Mouse (Mus musculus): ENCODE data around the gene Shisa7. TPM values are rescaled to one million over a fixed set of nuclear protein-coding genes. Genes with fewer than 3 reads are reported as not detected.
A peak's percentile ranks its signal among the peaks of the same experiment; 100 is the strongest.
"Not testable (repeated sequence)": the region's sequence is repeated elsewhere in the genome, so short reads cannot be mapped to it uniquely, and the experiment has no call there.

Shisa7 gene
- polyA plus RNA-seq, 1 experiment from 2014 or later, result not detected

DNA sequence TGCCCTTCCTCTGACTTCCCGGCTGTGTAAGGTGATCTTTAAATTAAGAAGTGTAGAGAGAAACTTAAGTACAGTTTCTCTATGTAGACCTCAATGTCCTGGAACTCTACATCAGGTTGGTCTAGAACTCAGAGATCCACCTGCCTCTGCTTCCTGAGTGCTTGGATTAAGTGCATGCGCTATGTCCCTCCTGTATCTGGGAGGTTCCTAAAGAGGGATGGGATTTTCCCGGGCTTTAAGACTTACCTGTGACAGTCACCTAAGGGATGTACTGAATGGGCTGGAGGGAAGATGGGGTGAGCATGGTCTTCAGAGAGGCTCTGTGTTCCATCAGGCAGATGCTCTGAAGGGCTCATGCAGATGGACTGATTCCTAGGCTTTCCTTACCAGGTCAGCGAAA, 50.8 kb downstream of the Shisa7 start:
- ATAC-seq (ENCODE audit: insufficient read depth), result no peak

DNA sequence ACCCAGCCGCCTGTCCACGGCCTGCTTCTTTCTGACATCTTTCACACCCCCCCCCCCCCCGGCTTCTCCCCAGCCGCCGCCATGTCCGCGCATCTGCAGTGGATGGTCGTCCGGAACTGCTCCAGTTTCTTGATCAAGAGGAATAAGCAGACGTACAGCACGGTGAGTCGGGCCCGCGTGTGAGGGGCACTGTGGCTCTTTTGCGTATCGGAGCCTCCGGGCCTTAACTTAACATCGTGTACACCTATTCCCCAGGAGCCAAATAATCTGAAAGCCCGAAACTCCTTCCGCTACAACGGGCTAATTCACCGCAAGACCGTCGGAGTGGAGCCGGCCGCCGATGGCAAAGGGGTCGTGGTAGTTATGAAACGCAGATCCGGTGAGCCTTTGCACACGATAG, 51.2 kb downstream of the Shisa7 start:
- H3K4me2 ChIP-seq, result peak overlapping the region; percentile 79
- not testable (repeated sequence) for H3K9me3 ChIP-seq (replicated peaks); H3K27me3 ChIP-seq
- peak overlapping the region; percentile 95 for H3K27ac ChIP-seq (replicated peaks)
- peak; percentile 6 for ATAC-seq (ENCODE audit: insufficient read depth)
- H3K36me3 ChIP-seq (replicated peaks), result peaks cover 46% of the 10 kb centered on the region
- peaks cover 49% of the 10 kb centered on the region for H3K4me1 ChIP-seq (replicated peaks)
- H3K9ac ChIP-seq, result peak overlapping the region; percentile 95
- WGBS (ENCODE audit: insufficient replicate concordance), result under 1% methylated on average over 31 of the region's 31 CpGs
- H3K4me3 ChIP-seq (replicated peaks), result peak overlapping the region; percentile 96

More for the DNA sequence above, 50.8 kb downstream of the Shisa7 start:
- Histone ChIP-seq H3K4me2 (peak overlapping the region; percentile 79), H3K27ac (replicated peaks) (peak overlapping the region; percentile 95), H3K4me1 (replicated peaks) (peaks cover 45% of the 10 kb centered on the region), H3K9me3 (replicated peaks) (no peaks in the 10 kb centered on the region), H3K4me3 (replicated peaks) (peak overlapping the region; percentile 96), H3K36me3 (replicated peaks) (peaks cover 46% of the 10 kb centered on the region), H3K27me3 (no peaks in the 10 kb centered on the region), H3K9ac (peak overlapping the region; percentile 95)
- WGBS (ENCODE audit: insufficient replicate concordance), result 22% methylated on average over 4 of the region's 4 CpGs

DNA sequence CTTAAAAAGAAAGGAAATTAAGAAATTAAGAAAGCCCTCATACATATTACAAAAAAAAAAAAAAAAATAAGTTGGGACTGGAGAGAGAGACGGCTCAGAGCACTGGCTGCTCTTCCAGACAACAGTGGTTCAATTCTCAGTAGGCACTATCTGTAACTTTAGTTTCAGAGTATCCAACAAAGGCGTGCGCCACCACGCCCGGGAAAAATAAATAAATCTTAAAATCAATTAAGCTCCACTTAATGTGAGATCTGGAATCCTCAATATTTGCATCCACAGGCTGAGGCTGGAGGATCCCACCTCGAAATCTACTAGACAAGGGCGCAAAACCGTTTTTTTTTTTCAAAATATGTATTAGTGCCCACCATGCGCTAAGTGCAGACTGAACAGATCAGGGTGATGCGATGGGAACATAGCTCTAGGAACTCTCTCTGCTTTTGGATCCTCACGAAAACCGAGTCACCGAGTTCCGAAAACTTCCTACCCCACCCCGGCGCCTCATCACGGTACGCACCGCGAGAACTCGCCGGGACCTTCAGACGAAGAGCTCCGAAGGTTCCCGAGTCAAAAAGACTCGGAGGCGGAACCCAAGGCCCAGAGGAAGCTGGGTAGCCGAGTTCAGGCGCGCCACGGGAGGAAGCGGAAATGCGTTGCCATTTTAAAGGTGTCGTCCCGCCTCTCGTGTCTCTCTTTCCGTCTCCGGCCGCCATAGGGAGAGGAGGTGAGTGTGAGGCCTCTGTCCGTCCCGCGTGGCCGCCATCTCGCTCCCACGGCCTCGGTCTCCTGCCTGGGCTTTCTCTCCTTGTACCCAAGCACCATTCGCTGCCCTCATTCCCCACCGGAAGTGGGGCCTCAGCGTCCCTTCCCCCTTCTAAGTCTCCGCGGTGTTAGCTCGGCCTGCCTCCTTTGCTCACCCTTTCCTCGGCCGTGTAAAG, 52.0 kb downstream of the Shisa7 start, which contains the start of gene Rpl28:
Gene Rpl28, plus strand, starts transcription at position 597 of the 935 bp plus-strand sequence.
- WGBS (ENCODE audit: insufficient replicate concordance), result 1% methylated on average over 54 of the region's 54 CpGs
- peak; percentile 83 for ATAC-seq (ENCODE audit: insufficient read depth)
- H3K4me2 ChIP-seq, result peak within 1 kb of the TSS; percentile 79
- H3K4me1 ChIP-seq (replicated peaks), result peaks cover 56% of the 10 kb centered on the region
- peak within 1 kb of the TSS; percentile 95 for H3K9ac ChIP-seq
- no peaks in the 10 kb centered on the region for H3K27me3 ChIP-seq
- no peaks in the 10 kb centered on the region for H3K9me3 ChIP-seq (replicated peaks)
- H3K4me3 ChIP-seq (replicated peaks), result peak within 1 kb of the TSS; percentile 96
- H3K27ac ChIP-seq (replicated peaks), result peak within 1 kb of the TSS; percentile 95
- peaks cover 43% of the 10 kb centered on the region for H3K36me3 ChIP-seq (replicated peaks)

GRCm38 (mm10) chr7:4789436-4789935, 55.0 kb downstream of the Shisa7 start, which contains the start of gene Tmem238:
Gene Tmem238, minus strand, starts transcription at chr7:4789656.
- WGBS (ENCODE audit: insufficient replicate concordance), result 7% methylated on average over 40 of the region's 40 CpGs
- H3K4me1 ChIP-seq (replicated peaks), result peaks cover 52% of the 10 kb centered on the region
- peak within 1 kb of the TSS; percentile 74 for H3K27ac ChIP-seq (replicated peaks)
- H3K9me3 ChIP-seq (replicated peaks), result no peaks in the 10 kb centered on the region
- ATAC-seq (ENCODE audit: insufficient read depth), result peak; percentile 39
- H3K4me3 ChIP-seq (replicated peaks), result peak within 1 kb of the TSS; percentile 76
- H3K9ac ChIP-seq, result peak within 1 kb of the TSS; percentile 81
- no peaks in the 10 kb centered on the region for H3K27me3 ChIP-seq
- peaks cover 20% of the 10 kb centered on the region for H3K36me3 ChIP-seq (replicated peaks)
- peak within 1 kb of the TSS; percentile 97 for H3K4me2 ChIP-seq

DNA sequence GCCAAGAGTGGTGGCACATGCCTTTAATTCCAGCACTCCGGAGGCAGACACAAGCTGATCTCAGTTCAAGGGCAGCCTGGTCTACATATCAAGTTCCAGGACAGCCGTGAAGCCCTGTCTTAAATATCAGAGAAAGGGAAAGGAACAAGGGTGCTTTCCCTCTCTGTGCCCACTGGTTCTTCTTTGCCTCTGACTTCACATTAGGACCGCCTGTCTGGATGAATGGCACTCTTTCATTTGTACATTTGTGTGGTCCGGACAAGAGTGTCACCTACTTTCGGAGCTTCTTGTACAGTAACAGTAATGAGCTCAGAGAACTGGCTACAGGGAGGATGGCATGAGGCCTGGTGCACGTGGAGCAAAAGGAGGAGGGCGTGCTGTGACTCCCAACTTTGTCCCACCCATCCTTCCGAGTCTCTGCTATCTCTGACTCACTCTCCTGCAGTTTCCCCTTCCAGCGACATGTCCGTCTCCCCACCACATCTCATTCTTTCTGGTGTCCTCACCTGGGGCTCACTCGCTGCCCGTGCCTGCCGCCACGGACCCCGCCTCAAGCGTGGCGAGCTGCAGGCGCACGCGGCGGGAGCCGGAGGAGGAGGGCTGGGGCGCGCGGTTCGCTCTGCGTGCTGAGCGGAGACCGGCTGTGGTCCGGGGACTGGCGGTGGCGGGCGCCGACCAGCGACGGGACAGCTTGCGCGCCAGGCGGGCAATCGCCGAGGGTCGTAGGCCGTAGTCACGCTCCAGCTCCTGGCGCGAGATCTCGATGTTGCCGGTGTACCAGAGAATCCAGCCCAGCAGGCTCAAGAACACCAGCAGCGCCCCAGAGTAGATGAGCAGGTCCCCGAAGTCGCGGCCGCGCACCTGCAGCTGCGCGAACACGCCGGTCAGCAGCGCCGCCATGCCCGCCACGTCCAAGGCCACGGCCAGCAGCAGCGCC, 55.7 kb downstream of the Shisa7 start:
- H3K9ac ChIP-seq, result peak overlapping the region; percentile 81
- 1% methylated on average over 64 of the region's 64 CpGs for WGBS (ENCODE audit: insufficient replicate concordance)
- peak overlapping the region; percentile 76 for H3K4me3 ChIP-seq (replicated peaks)
- peak overlapping the region; percentile 74 for H3K27ac ChIP-seq (replicated peaks)
- no peaks in the 10 kb centered on the region for H3K27me3 ChIP-seq
- peak; percentile 46 for ATAC-seq (ENCODE audit: insufficient read depth)
- peaks cover 13% of the 10 kb centered on the region for H3K36me3 ChIP-seq (replicated peaks)
- peak overlapping the region; percentile 97 for H3K4me2 ChIP-seq
- no peaks in the 10 kb centered on the region for H3K9me3 ChIP-seq (replicated peaks)
- peaks cover 52% of the 10 kb centered on the region for H3K4me1 ChIP-seq (replicated peaks)

GRCm38 (mm10) chr7:4783667-4784268, 60.7 kb downstream of the Shisa7 start:
- H3K27ac ChIP-seq (replicated peaks), result no peak overlapping the region
- H3K27me3 ChIP-seq, result peaks cover 43% of the 10 kb centered on the region
- 44% methylated on average over 14 of the region's 14 CpGs for WGBS (ENCODE audit: insufficient replicate concordance)
- H3K9ac ChIP-seq, result no peak overlapping the region
- H3K9me3 ChIP-seq (replicated peaks), result no peaks in the 10 kb centered on the region
- peak; percentile 50 for ATAC-seq (ENCODE audit: insufficient read depth)
- peak overlapping the region; percentile 5; the same call in 1 of the 2 replicates for H3K4me2 ChIP-seq
- peaks cover 9% of the 10 kb centered on the region; the same call in 1 of the 2 replicates for H3K36me3 ChIP-seq (replicated peaks)
- H3K4me1 ChIP-seq (replicated peaks), result peaks cover 37% of the 10 kb centered on the region
- no peak overlapping the region for H3K4me3 ChIP-seq (replicated peaks)

- peaks cover 27% of the 10 kb centered on the region for H3K4me1 ChIP-seq (replicated peaks)
- H3K4me3 ChIP-seq (replicated peaks), result no peak within 1 kb of the TSS
- 62% methylated on average over 2 of the region's 2 CpGs for WGBS (ENCODE audit: insufficient replicate concordance)
- no peak within 1 kb of the TSS for H3K9ac ChIP-seq
- H3K9me3 ChIP-seq (replicated peaks), result no peaks in the 10 kb centered on the region
- no peak within 1 kb of the TSS for H3K27ac ChIP-seq (replicated peaks)
- peaks cover 53% of the 10 kb centered on the region for H3K27me3 ChIP-seq
- peaks cover 9% of the 10 kb centered on the region; the same call in 1 of the 2 replicates for H3K36me3 ChIP-seq (replicated peaks)
- H3K4me2 ChIP-seq, result peak within 1 kb of the TSS; percentile 5; the same call in 1 of the 2 replicates
- ATAC-seq (ENCODE audit: insufficient read depth), result no peak
Measured at GRCm38 (mm10) chr7:4782759-4783158, 61.7 kb downstream of the Shisa7 start, which contains the start of the genes Il11 and Tmem190. Gene Il11, minus strand, starts transcription at chr7:4782859. Gene Tmem190, plus strand, starts transcription at chr7:4782937.

- Histone ChIP-seq H3K36me3 (replicated peaks) (peaks cover 5% of the 10 kb centered on the region; the same call in 1 of the 2 replicates), H3K4me3 (replicated peaks) (no peak overlapping the region), H3K27ac (replicated peaks) (no peak overlapping the region), H3K27me3 (peaks cover 60% of the 10 kb centered on the region), H3K9me3 (replicated peaks) (no peaks in the 10 kb centered on the region), H3K4me1 (replicated peaks) (peaks cover 25% of the 10 kb centered on the region), H3K9ac (no peak overlapping the region), H3K4me2 (no peak overlapping the region)
- WGBS (ENCODE audit: insufficient replicate concordance), result 30% methylated on average over 3 of the region's 3 CpGs
- ATAC-seq (ENCODE audit: insufficient read depth), result no peak
Measured at GRCm38 (mm10) chr7:4782130-4782529, 62.4 kb downstream of the Shisa7 start.

DNA sequence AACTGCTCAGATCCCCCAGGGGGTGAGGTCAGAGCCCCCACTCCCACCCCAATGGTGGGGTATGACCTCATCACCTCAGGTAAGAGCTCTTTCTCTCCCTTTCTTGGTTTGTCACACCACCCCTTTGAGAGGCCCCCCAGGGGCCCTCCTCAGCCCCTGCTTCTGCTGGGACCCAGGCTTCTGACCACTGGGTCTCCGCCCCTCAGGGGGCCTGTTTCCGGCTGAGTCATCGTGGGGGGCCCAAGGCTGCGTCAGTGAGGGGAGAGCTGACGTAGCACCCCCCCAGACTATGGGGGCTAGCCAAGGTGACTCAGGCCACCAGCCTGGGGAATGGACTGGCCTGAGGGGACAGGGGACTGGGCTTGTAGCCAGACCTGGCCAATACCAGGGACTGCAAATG, 64.6 kb downstream of the Shisa7 start:
- Histone ChIP-seq H3K4me2 (no peak overlapping the region), H3K27ac (replicated peaks) (no peak overlapping the region), H3K9me3 (replicated peaks) (no peaks in the 10 kb centered on the region), H3K4me3 (replicated peaks) (no peak overlapping the region), H3K4me1 (replicated peaks) (peaks cover 27% of the 10 kb centered on the region), H3K27me3 (peaks cover 82% of the 10 kb centered on the region), H3K36me3 (replicated peaks) (peaks cover 4% of the 10 kb centered on the region; the same call in 1 of the 2 replicates), H3K9ac (no peak overlapping the region)
- WGBS (ENCODE audit: insufficient replicate concordance), result 7% methylated on average over 5 of the region's 5 CpGs
- ATAC-seq (ENCODE audit: insufficient read depth), result no peak

Measured in liver, embryonic 15.5 days (tissue).